Mouse (Mus musculus) ES-Bruce4 (cell line): ENCODE measurements around the gene Cisd2. TPM values are rescaled to one million over a fixed set of nuclear protein-coding genes. Genes with fewer than 3 reads are reported as not detected.

Experiments
- H3K27ac ChIP-seq: 2 replicates; pipeline ENCODE4 v1.5.1; 2012; ENCODE audit warnings: low read length, inconsistent platforms; ENCODE audit not compliant: insufficient read depth
- H3K27me3 ChIP-seq: 2 replicates; pipeline ENCODE4 v1.6.1; 2012; ENCODE audit warnings: mild to moderate bottlenecking, low read length, inconsistent platforms; ENCODE audit not compliant: control insufficient read depth, poor library complexity, insufficient read depth, severe bottlenecking
- H3K36me3 ChIP-seq: 2 replicates; pipeline ENCODE4 v1.6.1; 2012; ENCODE audit warnings: inconsistent platforms, mild to moderate bottlenecking, low read length, moderate library complexity; ENCODE audit not compliant: control insufficient read depth, poor library complexity, insufficient read depth, severe bottlenecking
- H3K4me1 ChIP-seq: one replicate; pipeline ENCODE4 v1.8.1; 2011; ENCODE audit warnings: low read length; ENCODE audit not compliant: control insufficient read depth, insufficient read depth
- H3K4me3 ChIP-seq: 2 replicates; pipeline ENCODE4 v1.5.1; 2011; ENCODE audit warnings: low read depth, mild to moderate bottlenecking, low read length
- H3K9ac ChIP-seq: 2 replicates; pipeline ENCODE4 v1.6.1; 2012; ENCODE audit warnings: low read depth, mild to moderate bottlenecking, inconsistent platforms; ENCODE audit not compliant: poor library complexity, severe bottlenecking
- H3K9me3 ChIP-seq: replicated peaks from 2 replicates; pipeline ENCODE4 v1.6.1; 2012; ENCODE audit warnings: mild to moderate bottlenecking, low read length, inconsistent platforms; ENCODE audit not compliant: control insufficient read depth, poor library complexity, insufficient read depth, severe bottlenecking
- CTCF ChIP-seq: IDR thresholded peaks from one replicate; pipeline ENCODE4 v1.8.1; 2011; ENCODE audit warnings: low read depth, low read length
- EP300 ChIP-seq: IDR thresholded peaks from 2 replicates; pipeline ENCODE4 v1.6.1; 2011; ENCODE audit warnings: low read depth, low read length; ENCODE audit not compliant: insufficient read depth
- POLR2A ChIP-seq: IDR thresholded peaks from one replicate; pipeline ENCODE4 v1.8.1; 2011; ENCODE audit warnings: low read length; ENCODE audit not compliant: insufficient read depth
- polyA plus RNA-seq: library from polyadenylated mRNA; stranded (reverse); fragments of >200 nt; gene quantifications from 2 replicates; pipeline ENCODE4 v1.2.4, GENCODE M21; 2011; ENCODE audit warnings: low read depth; ENCODE audit not compliant: missing spikeins, insufficient read depth, insufficient read length

The Cisd2 gene
- polyA plus RNA-seq, 1 experiment: 24.7 TPM

DNA sequence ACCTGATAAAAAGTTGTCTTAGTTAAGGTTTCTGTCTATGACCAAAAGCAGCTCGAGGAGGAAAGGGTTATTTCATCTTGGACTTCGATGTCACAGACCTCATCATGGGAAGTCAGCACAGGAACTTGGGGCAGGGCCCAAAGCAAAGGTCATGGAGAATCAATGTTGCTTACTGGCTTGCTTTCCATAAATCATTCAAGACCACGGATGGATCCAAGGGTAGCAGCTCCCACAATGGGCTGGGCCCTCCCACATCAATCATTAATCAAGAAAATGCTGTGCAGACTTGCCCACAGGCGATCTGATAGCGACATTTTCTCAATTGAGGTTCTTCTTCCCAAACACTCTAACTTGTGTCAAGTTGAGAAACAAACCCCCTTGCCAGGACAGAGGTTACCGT is 27.6 kb downstream of the Cisd2 start:
- no peak overlapping the region for H3K4me3 ChIP-seq
- no peaks in the 10 kb centered on the region for H3K9me3 ChIP-seq
- no peaks in the 10 kb centered on the region for H3K36me3 ChIP-seq
- TF ChIP-seq EP300 (no peak), POLR2A (no peak), CTCF (no peak)
- H3K27me3 ChIP-seq: no peaks in the 10 kb centered on the region; the same call in 1 of the 2 replicates
- H3K9ac ChIP-seq: no peak overlapping the region
- no peaks in the 10 kb centered on the region for H3K4me1 ChIP-seq
- no peak overlapping the region for H3K27ac ChIP-seq

- Histone ChIP-seq H3K4me1 (no peaks in the 10 kb centered on the region), H3K9ac (no peak overlapping the region), H3K27me3 (no peaks in the 10 kb centered on the region; the same call in 1 of the 2 replicates), H3K4me3 (no peak overlapping the region), H3K27ac (no peak overlapping the region), H3K36me3 (no peaks in the 10 kb centered on the region), H3K9me3 (no peaks in the 10 kb centered on the region)
- TF ChIP-seq EP300 (no peak), CTCF (no peak), POLR2A (no peak)
Observed at GRCm38 (mm10) chr3:135395085-135395484, 28.6 kb downstream of the Cisd2 start.

- Histone ChIP-seq H3K9me3 (no peaks in the 10 kb centered on the region), H3K27ac (no peak overlapping the region), H3K4me1 (no peaks in the 10 kb centered on the region), H3K4me3 (no peak overlapping the region), H3K9ac (no peak overlapping the region), H3K36me3 (no peaks in the 10 kb centered on the region), H3K27me3 (no peaks in the 10 kb centered on the region; the same call in 1 of the 2 replicates)
- no peak for TF ChIP-seq CTCF
- TF ChIP-seq EP300: no peak
- no peak for TF ChIP-seq POLR2A
Observed at GRCm38 (mm10) chr3:135393186-135393585, 30.5 kb downstream of the Cisd2 start.

DNA sequence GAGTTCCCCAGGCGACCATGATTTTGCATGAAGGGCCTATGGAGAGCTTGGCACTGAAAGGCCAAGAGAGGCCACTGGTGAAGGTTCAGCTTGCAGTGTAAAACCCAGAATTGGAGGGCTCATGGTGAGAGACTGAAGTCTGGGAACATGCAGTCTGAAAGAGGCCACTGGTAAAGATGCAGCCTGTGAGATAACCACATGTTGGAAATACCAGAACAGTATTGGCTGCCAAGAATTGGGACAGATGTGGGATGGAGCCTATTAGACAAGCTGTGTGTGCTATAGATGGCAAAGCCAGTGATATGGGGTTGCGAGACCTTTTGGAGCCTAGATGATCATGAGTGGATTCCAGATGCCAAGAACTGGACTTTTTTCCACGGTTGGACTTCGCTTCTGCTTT is 43.9 kb downstream of the Cisd2 start:
- TF ChIP-seq CTCF (no peak), POLR2A (no peak), EP300 (no peak)

GRCm38 (mm10) chr3:135377445-135377844 is 46.3 kb downstream of the Cisd2 start:
- TF ChIP-seq CTCF (no peak), EP300 (no peak), POLR2A (no peak)

More for the DNA sequence above, 43.9 kb downstream of the Cisd2 start:
- H3K4me3 ChIP-seq: no peak overlapping the region
- no peaks in the 10 kb centered on the region for H3K27me3 ChIP-seq
- H3K9ac ChIP-seq: no peak overlapping the region
- no peaks in the 10 kb centered on the region for H3K4me1 ChIP-seq
- H3K36me3 ChIP-seq: no peaks in the 10 kb centered on the region; the same call in 1 of the 2 replicates
- H3K27ac ChIP-seq: no peak overlapping the region
- no peaks in the 10 kb centered on the region for H3K9me3 ChIP-seq

GRCm38 (mm10) chr3:135375836-135376235 is 47.9 kb downstream of the Cisd2 start:
- H3K27me3 ChIP-seq: no peaks in the 10 kb centered on the region
- no peaks in the 10 kb centered on the region for H3K4me1 ChIP-seq
- no peak overlapping the region for H3K4me3 ChIP-seq
- no peaks in the 10 kb centered on the region for H3K9me3 ChIP-seq
- no peak for TF ChIP-seq CTCF
- no peak for TF ChIP-seq EP300
- TF ChIP-seq POLR2A: no peak
- no peak overlapping the region for H3K27ac ChIP-seq
- no peaks in the 10 kb centered on the region; the same call in 1 of the 2 replicates for H3K36me3 ChIP-seq
- no peak overlapping the region for H3K9ac ChIP-seq

More at GRCm38 (mm10) chr3:135377445-135377844, 46.3 kb downstream of the Cisd2 start:
- H3K27ac ChIP-seq: no peak overlapping the region
- no peaks in the 10 kb centered on the region for H3K4me1 ChIP-seq
- H3K36me3 ChIP-seq: no peaks in the 10 kb centered on the region; the same call in 1 of the 2 replicates
- no peak overlapping the region for H3K4me3 ChIP-seq
- H3K9me3 ChIP-seq: no peaks in the 10 kb centered on the region
- no peak overlapping the region for H3K9ac ChIP-seq
- H3K27me3 ChIP-seq: no peaks in the 10 kb centered on the region
